Mouse (Mus musculus) myocyte (in vitro differentiated cells): Measurements from ENCODE around the gene Npas2.

Experiments
- POLR2A ChIP-seq: IDR thresholded peaks from one replicate; pipeline ENCODE4 v1.6.1; 2011; ENCODE audit warnings: low read depth, mild to moderate bottlenecking, control low read depth, moderate library complexity; ENCODE audit not compliant: insufficient read length
- USF1 ChIP-seq: IDR thresholded peaks from one replicate; pipeline ENCODE4 v1.6.1; 2011; ENCODE audit warnings: low read depth, mild to moderate bottlenecking, control low read depth, moderate library complexity

- TF ChIP-seq POLR2A (no peak), USF1 (no peak)
Observed at GRCm38 (mm10) chr1:39303054-39303649, 109.6 kb downstream of the Npas2 start.
